Mouse (Mus musculus) cortical plate, adult 2 months (tissue): ENCODE data around the gene Psmd8. TPM values are rescaled to one million over a fixed set of nuclear protein-coding genes. Genes with fewer than 3 reads are reported as not detected.

Source experiments
- H3K27ac ChIP-seq: fragments of 200-500 bp; 2 replicates; pipeline ENCODE4 v1.5.1; 2012; ENCODE audit warnings: low read length, control low read depth, inconsistent platforms; ENCODE audit not compliant: insufficient read depth
- H3K4me1 ChIP-seq: fragments of 200-500 bp; 2 replicates; pipeline ENCODE4 v1.6.1; 2011; ENCODE audit warnings: low read length; ENCODE audit not compliant: control insufficient read depth, insufficient read depth
- H3K4me3 ChIP-seq: fragments of 200-500 bp; 2 replicates; pipeline ENCODE4 v1.5.1; 2011; ENCODE audit warnings: mild to moderate bottlenecking, low read length, control low read depth; ENCODE audit not compliant: insufficient read depth
- CTCF ChIP-seq: fragments of 200-500 bp; IDR thresholded peaks from 2 replicates; pipeline ENCODE4 v1.5.1; 2011; ENCODE audit warnings: mild to moderate bottlenecking, control low read depth, low read length; ENCODE audit not compliant: insufficient read depth; ENCODE audit errors: extremely low read depth
- POLR2A ChIP-seq: fragments of 200-500 bp; IDR thresholded peaks from 2 replicates; pipeline ENCODE4 v1.6.1; 2011; ENCODE audit warnings: mild to moderate bottlenecking, low read length, control low read depth; ENCODE audit not compliant: insufficient read depth; ENCODE audit errors: extremely low read depth
- polyA plus RNA-seq: library from polyadenylated mRNA; depleted of rRNA; stranded (reverse); fragments of >200 nt; gene quantifications from 2 replicates; pipeline ENCODE4 v1.2.3, GENCODE M21; 2012; rRNA removed

Psmd8 gene
- polyA plus RNA-seq, 1 experiment = 198 TPM

DNA sequence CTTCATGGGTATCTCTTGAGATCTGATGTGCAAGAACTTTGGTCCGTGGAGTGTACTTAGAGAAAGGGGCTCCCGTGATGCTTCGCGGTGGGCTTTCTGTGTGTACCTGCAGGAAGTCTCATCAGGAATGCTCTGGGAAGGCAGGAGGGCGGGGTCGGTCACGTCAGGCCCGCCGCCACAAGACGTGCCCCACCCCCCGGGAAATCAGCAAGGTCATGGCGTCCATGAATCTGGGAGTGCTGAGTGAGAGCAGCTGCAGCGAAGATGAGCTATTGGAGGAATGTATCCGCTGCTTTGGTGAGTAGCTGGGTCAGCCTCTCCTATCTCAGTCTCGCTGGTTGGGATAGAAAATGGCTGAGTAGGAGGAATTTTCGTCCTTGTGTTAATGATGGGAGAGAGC lies 43.1 kb downstream of the Psmd8 start:
- Histone ChIP-seq H3K4me3 (no peak overlapping the region), H3K27ac (no peak overlapping the region), H3K4me1 (no peaks in the 10 kb centered on the region)
- TF ChIP-seq POLR2A (no peak), CTCF (no peak)

GRCm38 (mm10) chr7:29134693-29135386 lies 45.7 kb downstream of the Psmd8 start, which contains the start of gene Rasgrp4:
Rasgrp4 (plus strand) TSS chr7:29134851.
- Histone ChIP-seq H3K4me3 (no peak within 1 kb of the TSS), H3K4me1 (no peaks in the 10 kb centered on the region), H3K27ac (no peak within 1 kb of the TSS)
- TF ChIP-seq CTCF (no peak), POLR2A (no peak)

GRCm38 (mm10) chr7:29134230-29134629 lies 46.3 kb downstream of the Psmd8 start:
- TF ChIP-seq CTCF = no peak
- no peak for TF ChIP-seq POLR2A
- Histone ChIP-seq H3K4me3 (no peak overlapping the region), H3K4me1 (no peaks in the 10 kb centered on the region), H3K27ac (no peak overlapping the region)

DNA sequence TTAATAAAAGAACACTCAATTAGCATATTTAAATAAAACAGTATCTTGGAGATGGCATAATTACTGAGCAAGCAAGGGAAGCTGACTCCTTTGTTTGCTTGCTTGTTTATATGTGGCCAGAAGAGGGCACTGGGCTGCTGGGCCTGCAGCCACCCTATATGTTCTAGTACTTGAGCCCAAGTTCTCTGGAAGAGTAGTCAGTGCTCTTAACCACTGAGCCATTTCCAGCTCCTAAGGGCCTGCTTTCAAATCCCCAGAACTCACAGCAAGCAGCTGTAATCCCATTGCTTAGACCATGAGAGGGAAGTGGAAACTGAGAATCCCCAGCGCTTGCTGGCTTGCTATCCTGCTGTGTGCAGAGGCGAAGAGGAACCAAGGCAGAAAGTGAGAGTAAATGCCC lies 51.8 kb downstream of the Psmd8 start:
- TF ChIP-seq POLR2A = no peak
- peak; percentile 44; the same call in 1 of the 2 replicates for TF ChIP-seq CTCF
- no peak overlapping the region for H3K4me3 ChIP-seq
- no peak overlapping the region for H3K27ac ChIP-seq
- H3K4me1 ChIP-seq = no peaks in the 10 kb centered on the region

DNA sequence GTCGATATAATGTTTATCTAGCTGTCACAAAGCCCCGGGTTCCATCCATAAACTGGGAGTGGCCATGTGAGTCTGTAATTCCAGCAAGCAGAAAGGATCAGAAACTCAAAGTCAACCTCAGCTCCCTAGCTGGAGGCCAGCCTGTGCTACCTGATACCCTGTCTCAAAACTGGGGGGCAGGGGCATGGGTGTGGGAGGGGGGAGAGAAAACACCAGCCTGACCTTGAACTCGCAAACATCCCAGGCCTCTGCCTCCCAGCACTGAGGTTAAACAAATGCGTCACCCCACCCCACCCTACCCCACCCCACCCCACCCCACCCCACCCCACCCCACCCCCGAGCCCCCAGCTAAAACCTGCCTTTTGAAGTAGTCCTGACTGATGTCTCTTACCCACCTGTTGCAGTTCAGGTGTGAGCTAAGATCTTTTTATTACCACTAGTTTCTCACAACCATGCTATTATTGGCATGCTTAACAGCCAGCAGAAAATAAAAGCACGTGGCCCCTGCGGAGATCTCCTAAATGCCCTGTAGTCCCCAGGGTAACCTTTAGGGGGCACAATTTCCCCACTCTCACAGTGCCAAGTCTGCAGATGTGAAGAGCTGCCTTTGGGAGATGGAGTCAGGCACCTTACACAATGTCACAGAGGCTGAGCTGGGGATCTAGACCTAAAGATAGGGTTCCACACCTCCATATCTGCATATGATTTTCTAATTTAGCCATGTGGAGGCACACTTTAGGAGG lies 54.2 kb downstream of the Psmd8 start:
- Histone ChIP-seq H3K27ac (no peak overlapping the region), H3K4me3 (no peak overlapping the region), H3K4me1 (no peaks in the 10 kb centered on the region)
- peak; percentile 58 for TF ChIP-seq CTCF
- TF ChIP-seq POLR2A = no peak

DNA sequence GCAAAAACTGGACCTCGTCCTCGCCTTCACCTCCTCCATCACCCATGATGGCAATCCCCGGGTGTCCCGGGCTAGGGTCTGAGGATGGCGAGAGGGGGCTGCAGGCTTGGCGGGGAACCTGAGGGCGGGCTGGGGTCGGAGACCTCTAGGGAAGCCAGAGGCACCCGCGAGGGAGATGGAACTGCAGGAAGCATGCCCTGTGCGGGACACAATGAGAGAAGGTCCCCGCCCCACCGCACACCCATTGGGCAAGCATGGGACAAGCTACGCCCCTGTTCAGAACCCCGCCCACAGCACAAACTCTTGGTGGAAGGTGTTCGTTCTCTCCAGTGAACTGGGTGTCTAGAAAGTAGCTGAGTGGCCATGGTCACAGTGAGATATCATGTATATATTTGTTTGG lies 55.5 kb downstream of the Psmd8 start, which contains the start of gene Ryr1:
TSS of gene Ryr1 (minus strand) at position 210 of the 400 bp plus-strand sequence.
- Histone ChIP-seq H3K4me1 (no peaks in the 10 kb centered on the region), H3K27ac (no peak within 1 kb of the TSS), H3K4me3 (no peak within 1 kb of the TSS)
- TF ChIP-seq CTCF = no peak
- no peak for TF ChIP-seq POLR2A

Other genes with a start within 250 kb of the Psmd8 start
- gene Actn4, start 218.4 kb downstream of the Psmd8 start, polyA plus RNA-seq = 170 and 178 TPM in 2 replicates
- gene Eif3k, start 198.8 kb downstream of the Psmd8 start, polyA plus RNA-seq = 307 and 320 TPM in 2 replicates
- 2.2 and 2.8 TPM in 2 replicates for gene Map4k1, start 198.7 kb downstream of the Psmd8 start, polyA plus RNA-seq
- gene Ryr1, start 55.5 kb downstream of the Psmd8 start, polyA plus RNA-seq = 7.2 and 7.7 TPM in 2 replicates
- gene Rasgrp4, start 45.9 kb downstream of the Psmd8 start, polyA plus RNA-seq = 1.5 and 1.6 TPM in 2 replicates
- gene Fam98c, start 24.5 kb downstream of the Psmd8 start, polyA plus RNA-seq = 62.3 and 66.1 TPM in 2 replicates
- gene Ggn, start 10.5 kb downstream of the Psmd8 start, polyA plus RNA-seq = 0.52 and 0.72 TPM in 2 replicates
- 39.6 and 40.7 TPM in 2 replicates for gene Spred3, start 10.3 kb downstream of the Psmd8 start, polyA plus RNA-seq
- 2.3 and 4.2 TPM in 2 replicates for gene Catsperg1, start 33.3 kb upstream of the Psmd8 start, polyA plus RNA-seq
- 3.1 and 3.8 TPM in 2 replicates for gene Kcnk6, start 51.8 kb upstream of the Psmd8 start, polyA plus RNA-seq
- 69.1 and 71.7 TPM in 2 replicates for gene Yif1b, start 57.6 kb upstream of the Psmd8 start, polyA plus RNA-seq
- 0.10 and 0.47 TPM in 2 replicates for gene 2200002D01Rik, start 67.8 kb upstream of the Psmd8 start, polyA plus RNA-seq
- 25.9 and 27.4 TPM in 2 replicates for gene Spint2, start 101.2 kb upstream of the Psmd8 start, polyA plus RNA-seq
- gene Ppp1r14a, start 108.6 kb upstream of the Psmd8 start, polyA plus RNA-seq = 40.8 and 44.7 TPM in 2 replicates
- 59.6 and 65.1 TPM in 2 replicates for gene Dpf1, start 123.2 kb upstream of the Psmd8 start, polyA plus RNA-seq